Mouse (Mus musculus) lung, postnatal 0 days (tissue): ENCODE measurements at regions not wholly inside any gene's neighbourhood (a gene's known extent, or its start where the extent isn't known, plus 50 kb on each side); places are given as distances from the start of the nearest gene placed in this dataset.
A peak's percentile ranks its signal among the peaks of the same experiment; 100 is the strongest.

Experiments used
- CTCF ChIP-seq: IDR thresholded peaks from 2 replicates; pipeline ENCODE4 v1.5.1; 2016; ENCODE audit warnings: antibody characterized with exemption, mild to moderate bottlenecking
- EP300 ChIP-seq: IDR thresholded peaks from 2 replicates; pipeline ENCODE4 v1.6.1; 2016; ENCODE audit warnings: antibody characterized with exemption, mild to moderate bottlenecking, control low read depth

DNA sequence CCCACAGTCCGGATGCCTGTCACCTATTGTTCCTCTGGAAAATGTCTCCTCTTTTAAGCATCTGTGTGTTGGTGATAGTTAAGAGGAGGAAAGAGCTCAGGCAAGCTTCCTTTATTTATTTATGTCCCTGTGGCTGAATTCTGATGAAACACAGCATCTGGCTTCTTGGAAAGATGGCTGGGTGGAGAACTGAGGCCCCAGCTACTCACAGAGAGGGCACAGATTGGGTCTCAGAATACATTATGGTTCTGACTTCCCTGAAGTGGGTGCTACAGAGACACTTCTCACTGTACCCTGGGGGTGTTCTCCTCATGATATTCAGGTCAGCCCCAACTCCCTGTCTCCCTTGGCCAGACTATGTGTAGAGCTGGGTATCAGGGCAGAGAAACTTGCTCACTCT, 408.3 kb downstream of the Rps24 start:
- peak; percentile 43 for TF ChIP-seq EP300
- TF ChIP-seq CTCF, result no peak
